Mouse (Mus musculus): ENCODE data around the gene Batf.
A peak's percentile ranks its signal among the peaks of the same experiment; 100 is the strongest.

DNA sequence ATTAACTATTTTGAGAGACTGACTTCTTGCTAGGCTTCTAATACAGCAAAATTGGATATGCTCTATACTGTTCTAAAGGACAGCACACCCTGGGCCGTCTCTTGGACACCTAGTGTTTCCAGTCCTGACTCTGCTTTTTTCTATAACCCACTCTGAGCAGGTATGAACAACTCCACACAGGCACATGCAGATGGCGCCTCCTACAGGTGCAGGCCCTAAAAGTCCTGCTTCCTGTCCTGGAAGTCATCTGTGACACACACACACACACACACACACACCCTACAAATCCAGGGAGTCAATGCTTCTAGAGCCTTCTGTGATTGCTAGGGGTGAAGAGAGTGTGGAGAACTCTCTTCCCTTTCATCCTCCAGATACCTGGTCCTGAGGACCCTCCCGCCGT lies 40.8 kb upstream of the Batf start:
- peak; percentile 39 for TF ChIP-seq CTCF (IDR thresholded peaks at IDR 0.05; ENCODE audit: low read depth)
- TF ChIP-seq EP300 (IDR thresholded peaks at IDR 0.05; ENCODE audit: low read depth): no peak

Measured in liver, embryonic 14.5 days (tissue).